Mouse (Mus musculus) kidney, adult 2 months (tissue): ENCODE results near the gene Sh3kbp1. TPM values are rescaled to one million over a fixed set of nuclear protein-coding genes. Genes with fewer than 3 reads are reported as not detected.

Source experiments
- DNase-seq: peaks from one replicate; pipeline ENCODE4 v3.0.0; 2021
- H3K27ac ChIP-seq: fragments of 200-500 bp; 2 replicates; pipeline ENCODE4 v1.5.1; 2012; ENCODE audit warnings: low read depth, low read length, control low read depth, inconsistent platforms; ENCODE audit not compliant: insufficient read depth
- H3K27me3 ChIP-seq: fragments of 200-500 bp; replicated peaks from 2 replicates; pipeline ENCODE4 v1.6.1; 2012; ENCODE audit warnings: mild to moderate bottlenecking, moderate library complexity, low read length, inconsistent platforms; ENCODE audit not compliant: control insufficient read depth, insufficient read depth
- H3K36me3 ChIP-seq: fragments of 200-500 bp; 2 replicates; pipeline ENCODE4 v1.6.1; 2012; ENCODE audit warnings: mild to moderate bottlenecking, moderate library complexity, low read length, inconsistent platforms; ENCODE audit not compliant: control insufficient read depth, insufficient read depth
- H3K4me1 ChIP-seq: fragments of 200-500 bp; 2 replicates; pipeline ENCODE4 v1.6.1; 2011; ENCODE audit warnings: low read length; ENCODE audit not compliant: control insufficient read depth, insufficient read depth
- H3K4me3 ChIP-seq: fragments of 200-500 bp; 2 replicates; pipeline ENCODE4 v1.5.1; 2011; ENCODE audit warnings: mild to moderate bottlenecking, low read depth, low read length, control low read depth; ENCODE audit not compliant: insufficient read depth
- CTCF ChIP-seq: fragments of 200-500 bp; conservative IDR thresholded peaks from 2 replicates; pipeline ENCODE4 v1.5.1; 2011; ENCODE audit warnings: low read depth, mild to moderate bottlenecking, control low read depth, low read length, moderate library complexity, mixed read lengths; ENCODE audit not compliant: insufficient read depth, insufficient read length
- POLR2A ChIP-seq: fragments of 200-500 bp; IDR thresholded peaks from one replicate; pipeline ENCODE4 v1.6.1; 2011; ENCODE audit warnings: low read depth, low read length, control low read depth
- WGBS: fragments of 180-500 bp; shearing (Covaris S2); methylation state at CpG from one replicate; pipeline ENCODE4 v1.1.7; 2018; 5-methylcytosine and 5-hydroxymethylcytosine counted together
- polyA plus RNA-seq: library from polyadenylated mRNA; depleted of rRNA; stranded (reverse); fragments of >200 nt; gene quantifications from 2 replicates; pipeline ENCODE4 v1.2.3, GENCODE M21; 2012

Sh3kbp1 gene
- polyA plus RNA-seq, 1 experiment: 9.4 TPM

DNA sequence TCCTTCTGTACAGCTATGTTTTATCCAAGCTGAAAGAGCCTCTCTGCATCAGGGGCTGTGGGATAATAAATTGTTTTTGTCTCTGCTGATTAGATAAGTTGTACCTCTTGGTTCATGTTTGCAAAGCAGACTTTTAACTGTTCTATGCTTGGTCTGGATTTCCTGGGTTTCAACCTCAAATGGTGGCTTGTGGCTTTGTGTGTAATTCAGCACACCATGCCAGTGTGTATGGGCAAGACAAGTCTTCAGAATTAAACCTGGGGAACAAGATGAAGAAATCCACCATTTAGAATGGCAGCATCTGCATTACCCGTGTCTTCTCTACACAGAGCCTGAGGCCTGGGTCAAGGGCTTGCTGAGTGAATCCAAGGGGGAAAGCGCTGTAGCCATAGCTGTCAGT is 86.1 kb downstream of the Sh3kbp1 start:
- TF ChIP-seq POLR2A (no peak), CTCF (no peak)
- Histone ChIP-seq H3K4me3 (no peak overlapping the region), H3K4me1 (no peaks in the 10 kb centered on the region), H3K27ac (no peak overlapping the region), H3K36me3 (no peaks in the 10 kb centered on the region), H3K27me3 (no peaks in the 10 kb centered on the region)
- 83% methylated on average over 2 of the region's 2 CpGs for WGBS
- no peak for DNase-seq

DNA sequence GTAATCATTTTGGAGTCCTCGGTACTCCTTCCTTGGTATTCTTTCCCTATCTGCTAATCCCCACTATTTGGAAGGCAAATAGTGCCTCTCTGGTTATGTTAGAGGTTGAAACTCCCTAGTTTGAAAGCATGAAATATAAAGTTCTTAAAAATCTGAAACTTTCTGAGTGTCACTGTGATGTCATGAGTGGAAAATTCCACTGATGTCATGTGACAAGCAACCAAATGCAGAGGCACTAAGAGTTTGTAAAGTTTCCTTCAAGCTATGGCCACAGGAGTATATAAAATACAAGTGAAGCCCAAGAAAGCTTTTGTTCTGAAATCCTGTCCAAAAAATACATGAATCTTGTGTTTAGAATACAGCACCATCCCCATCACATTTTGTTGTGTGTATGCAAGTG is 94.3 kb downstream of the Sh3kbp1 start:
- TF ChIP-seq CTCF: no peak
- TF ChIP-seq POLR2A: no peak

GRCm38 (mm10) chrX:159731421-159731820 is 104.3 kb downstream of the Sh3kbp1 start:
- TF ChIP-seq CTCF (no peak), POLR2A (no peak)
- Histone ChIP-seq H3K36me3 (no peaks in the 10 kb centered on the region), H3K27ac (no peak overlapping the region), H3K27me3 (no peaks in the 10 kb centered on the region), H3K4me3 (no peak overlapping the region), H3K4me1 (no peaks in the 10 kb centered on the region)
- no peak for DNase-seq
- 75% methylated on average over 3 of the region's 3 CpGs for whole genome bisulfite sequencing

More for the DNA sequence above, 94.3 kb downstream of the Sh3kbp1 start:
- 92% methylated on average over 1 of the region's 1 CpGs for WGBS
- no peak overlapping the region for H3K27ac ChIP-seq
- DNase-seq: no peak
- no peaks in the 10 kb centered on the region for H3K27me3 ChIP-seq
- H3K36me3 ChIP-seq: no peaks in the 10 kb centered on the region
- H3K4me3 ChIP-seq: no peak overlapping the region
- H3K4me1 ChIP-seq: no peaks in the 10 kb centered on the region

- Histone ChIP-seq H3K4me1 (no peaks in the 10 kb centered on the region), H3K27ac (no peak overlapping the region), H3K27me3 (no peaks in the 10 kb centered on the region), H3K36me3 (no peaks in the 10 kb centered on the region), H3K4me3 (no peak overlapping the region)
- DNase-seq: no peak
- TF ChIP-seq CTCF (no peak), POLR2A (no peak)
- WGBS: 80% methylated on average over 3 of the region's 3 CpGs
These were observed 105.8 kb downstream of the Sh3kbp1 start for GRCm38 (mm10) chrX:159732845-159733244.

DNA sequence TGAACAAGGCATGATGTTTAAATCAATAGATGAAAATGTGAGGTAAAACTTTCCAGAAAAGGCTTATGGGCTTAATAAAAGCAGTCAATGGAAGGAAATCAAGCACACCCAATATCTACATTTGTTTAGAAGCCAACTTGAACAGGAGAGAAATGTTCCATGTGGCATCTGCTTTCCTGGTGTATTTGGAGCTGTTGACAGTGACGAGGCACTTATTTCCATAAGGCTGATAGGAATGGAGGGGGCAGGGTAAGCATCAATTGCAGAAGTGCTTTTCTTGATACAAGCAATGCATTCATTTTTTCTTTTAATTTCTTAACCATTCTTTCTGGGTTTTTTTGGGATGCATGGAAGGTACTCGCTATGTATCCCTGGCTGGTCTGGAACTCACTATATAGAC is 106.9 kb downstream of the Sh3kbp1 start:
- TF ChIP-seq POLR2A (no peak), CTCF (no peak)
- Histone ChIP-seq H3K4me1 (no peaks in the 10 kb centered on the region), H3K27me3 (no peaks in the 10 kb centered on the region), H3K36me3 (no peaks in the 10 kb centered on the region), H3K4me3 (no peak overlapping the region), H3K27ac (no peak overlapping the region)
- 98% methylated on average over 2 of the region's 2 CpGs for WGBS
- DNase-seq: no peak

- H3K4me3 ChIP-seq: no peak overlapping the region
- no peaks in the 10 kb centered on the region for H3K27me3 ChIP-seq
- no peak overlapping the region for H3K27ac ChIP-seq
- H3K4me1 ChIP-seq: no peaks in the 10 kb centered on the region
- H3K36me3 ChIP-seq: no peaks in the 10 kb centered on the region
- DNase-seq: no peak
- WGBS: 45% methylated on average over 6 of the region's 6 CpGs
- no peak for TF ChIP-seq POLR2A
These were observed 108.5 kb downstream of the Sh3kbp1 start for GRCm38 (mm10) chrX:159735513-159736099.

DNA sequence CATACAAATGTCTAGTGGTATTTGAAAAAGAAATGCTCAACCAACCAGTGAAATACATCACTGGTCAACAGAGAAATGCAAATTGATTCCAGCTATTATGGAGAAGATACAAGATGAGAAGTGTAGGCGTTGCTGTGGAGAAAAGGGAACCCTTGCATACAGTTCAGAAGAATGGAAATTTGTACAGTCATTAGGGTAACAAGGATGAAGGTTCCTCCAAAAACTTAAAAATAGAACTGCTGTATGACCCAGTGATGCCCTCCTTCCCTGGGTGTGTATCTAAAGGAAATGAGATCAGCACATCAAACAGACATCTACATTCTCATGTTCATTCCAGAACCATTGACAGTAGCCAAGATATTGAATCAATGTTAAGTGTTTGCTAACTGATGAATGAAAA is 110.3 kb downstream of the Sh3kbp1 start:
- 90% methylated on average over 1 of the region's 1 CpGs for WGBS
- Histone ChIP-seq H3K4me3 (no peak overlapping the region), H3K27ac (no peak overlapping the region), H3K36me3 (no peaks in the 10 kb centered on the region), H3K4me1 (no peaks in the 10 kb centered on the region), H3K27me3 (no peaks in the 10 kb centered on the region)
- TF ChIP-seq POLR2A: no peak
- no peak for TF ChIP-seq CTCF
- DNase-seq: no peak
